Mouse (Mus musculus): ENCODE data around the gene Ubald1. TPM values are rescaled to one million over a fixed set of nuclear protein-coding genes. Genes with fewer than 3 reads are reported as not detected.

Ubald1 gene
- 22.9 and 24.9 TPM in 2 replicates for polyA plus RNA-seq (2015; fragmentation: Nextera tagmentation; extraction: Ambion mirVana)

DNA sequence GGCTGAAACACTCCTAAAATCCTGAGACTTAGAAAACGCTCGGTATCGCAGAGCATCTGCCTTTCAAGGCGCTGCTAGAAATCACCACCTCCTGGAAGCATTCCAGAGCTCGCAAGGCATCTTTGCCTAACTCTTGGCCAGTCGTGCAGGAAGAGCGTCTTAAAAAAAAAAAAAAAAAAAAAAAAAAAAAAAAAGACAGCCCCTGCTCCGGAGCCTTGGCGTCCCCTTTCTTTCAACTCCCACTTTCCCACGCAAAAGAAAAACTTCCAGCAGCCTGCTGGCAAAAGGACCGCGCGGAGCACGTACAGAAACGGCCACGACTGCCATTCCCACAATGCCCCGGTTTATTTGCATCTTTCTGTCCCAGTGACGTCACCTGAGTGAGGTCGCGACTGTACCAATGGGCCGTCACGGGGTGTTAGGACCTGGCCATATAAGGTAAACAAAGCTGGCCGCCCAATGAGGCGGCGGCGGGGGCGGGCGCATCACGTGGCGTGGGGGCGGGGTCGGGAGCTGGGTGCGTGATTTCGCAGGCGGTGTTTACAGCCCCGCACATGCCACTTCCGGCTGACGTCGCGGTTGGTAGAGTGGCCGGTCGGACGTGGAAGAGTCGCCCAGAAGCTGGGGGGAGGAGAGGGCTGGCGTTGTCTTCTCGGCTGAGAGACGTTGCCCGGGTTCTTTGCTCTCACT is at the start of gene Ubald1:
Gene Ubald1, minus strand, starts transcription at position 180 of the 690 bp plus-strand sequence.
- Histone ChIP-seq H3K4me3 (ENCODE audit: low read depth, low read length) (peak within 1 kb of the TSS; percentile 87), H3K9ac (ENCODE audit: low read depth, low read length) (peak within 1 kb of the TSS; percentile 87), H3K27me3 (replicated peaks; ENCODE audit: control insufficient read depth, insufficient read depth, low read length) (no peaks in the 10 kb centered on the region), H3K36me3 (ENCODE audit: control insufficient read depth, insufficient read depth) (peaks cover 13% of the 10 kb centered on the region; the same call in 1 of the 2 replicates), H3K4me2 (replicated peaks; ENCODE audit: low read depth) (peak within 1 kb of the TSS; percentile 74), H3K27ac (ENCODE audit: low read depth, low read length) (peak within 1 kb of the TSS; percentile 97), H3K4me1 (replicated peaks; ENCODE audit: control insufficient read depth, insufficient read depth, low read length) (peaks cover 8% of the 10 kb centered on the region), H3K9me3 (ENCODE audit: control insufficient read depth) (no peaks in the 10 kb centered on the region)
- peak; percentile 81 for ATAC-seq
- no peak for TF ChIP-seq CTCF (IDR thresholded peaks at IDR 0.05; ENCODE audit: low read depth)
- WGBS: under 1% methylated on average over 48 of the region's 48 CpGs

DNA sequence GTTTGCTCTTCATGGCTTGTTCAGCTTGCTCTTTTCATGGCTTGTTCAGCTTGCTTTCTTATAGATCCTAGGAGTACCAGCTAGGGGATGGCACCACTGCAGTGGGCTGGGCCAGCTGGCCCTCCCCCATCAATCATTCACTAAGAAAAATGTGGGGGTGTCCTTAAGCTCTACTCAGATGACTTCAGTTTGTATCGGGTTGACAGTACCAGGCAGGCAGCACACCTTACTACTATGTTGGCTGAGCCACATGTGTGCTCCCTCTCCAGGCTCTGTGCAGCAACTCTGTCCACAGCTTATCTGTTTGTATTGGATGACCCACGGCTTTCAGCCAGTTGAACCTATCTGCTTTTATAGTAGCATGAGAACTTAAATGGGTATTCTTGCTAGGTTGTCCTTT is 48.4 kb upstream of the Ubald1 start:
- H3K4me3 ChIP-seq (ENCODE audit: low read depth, low read length): no peak overlapping the region
- no peaks in the 10 kb centered on the region for H3K9me3 ChIP-seq (ENCODE audit: control insufficient read depth)
- H3K4me2 ChIP-seq (replicated peaks; ENCODE audit: low read depth): no peak overlapping the region
- peaks cover 91% of the 10 kb centered on the region for H3K36me3 ChIP-seq (ENCODE audit: control insufficient read depth, insufficient read depth)
- no peaks in the 10 kb centered on the region for H3K27me3 ChIP-seq (replicated peaks; ENCODE audit: control insufficient read depth, insufficient read depth, low read length)
- H3K9ac ChIP-seq (ENCODE audit: low read depth, low read length): no peak overlapping the region
- no peak overlapping the region for H3K27ac ChIP-seq (ENCODE audit: low read depth, low read length)
- ATAC-seq: no peak
- no peak for TF ChIP-seq CTCF (IDR thresholded peaks at IDR 0.05; ENCODE audit: low read depth)
- H3K4me1 ChIP-seq (replicated peaks; ENCODE audit: control insufficient read depth, insufficient read depth, low read length): 0 out of 2 replicates have a peak, but pooled peaks cover 2% of the 10 kb centered on the region
- 67% methylated on average over 2 of the region's 2 CpGs for WGBS

DNA sequence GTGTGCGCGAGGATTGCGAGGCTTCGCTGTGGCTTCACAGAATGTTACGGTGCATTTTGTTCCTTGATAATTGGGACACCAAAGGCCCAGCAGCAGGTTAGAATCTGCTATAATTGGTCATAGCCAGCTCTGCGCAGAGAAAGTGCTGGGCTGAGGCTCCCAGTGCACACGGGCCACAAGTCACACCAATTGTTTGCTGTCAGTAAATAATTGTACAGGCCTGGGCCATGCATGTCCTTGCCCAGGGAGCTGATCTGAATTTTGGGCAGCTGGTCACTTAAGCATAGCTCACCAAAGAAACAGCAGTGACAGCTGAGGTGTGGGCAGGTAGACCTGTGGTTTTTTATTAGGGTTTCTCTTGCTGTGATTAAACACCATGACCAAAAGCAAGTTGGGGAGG is 47.9 kb upstream of the Ubald1 start:
- ATAC-seq: no peak
- no peak overlapping the region for H3K9ac ChIP-seq (ENCODE audit: low read depth, low read length)
- no peak for TF ChIP-seq CTCF (IDR thresholded peaks at IDR 0.05; ENCODE audit: low read depth)
- H3K27ac ChIP-seq (ENCODE audit: low read depth, low read length): no peak overlapping the region
- no peaks in the 10 kb centered on the region for H3K27me3 ChIP-seq (replicated peaks; ENCODE audit: control insufficient read depth, insufficient read depth, low read length)
- WGBS: 86% methylated on average over 7 of the region's 7 CpGs
- no peaks in the 10 kb centered on the region for H3K9me3 ChIP-seq (ENCODE audit: control insufficient read depth)
- H3K4me2 ChIP-seq (replicated peaks; ENCODE audit: low read depth): no peak overlapping the region
- H3K4me1 ChIP-seq (replicated peaks; ENCODE audit: control insufficient read depth, insufficient read depth, low read length): 0 out of 2 replicates have a peak, but pooled peaks cover 2% of the 10 kb centered on the region
- H3K36me3 ChIP-seq (ENCODE audit: control insufficient read depth, insufficient read depth): peaks cover 93% of the 10 kb centered on the region
- no peak overlapping the region for H3K4me3 ChIP-seq (ENCODE audit: low read depth, low read length)

DNA sequence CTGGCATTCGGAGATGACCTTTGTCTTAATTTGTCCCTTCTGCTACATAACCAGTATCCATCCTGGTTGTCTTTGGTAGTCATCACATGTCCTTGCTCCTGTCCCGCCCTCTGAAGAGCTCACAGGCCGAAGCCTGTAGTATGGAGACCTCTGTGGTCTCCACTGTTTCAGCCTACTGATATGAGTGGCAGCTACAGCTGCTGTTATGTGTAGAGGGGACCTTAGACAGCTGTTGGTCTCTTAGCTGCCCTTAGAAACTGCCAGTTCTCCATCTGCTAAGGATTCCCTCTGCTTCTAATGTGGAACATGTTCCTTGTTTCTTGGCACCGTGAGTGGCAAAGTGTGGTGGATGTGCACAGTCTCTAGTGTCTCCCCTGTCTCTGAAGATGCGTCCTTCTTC is 43.9 kb upstream of the Ubald1 start:
- TF ChIP-seq CTCF (IDR thresholded peaks at IDR 0.05; ENCODE audit: low read depth): no peak
- H3K4me2 ChIP-seq (replicated peaks; ENCODE audit: low read depth): no peak overlapping the region
- ATAC-seq: no peak
- no peak overlapping the region for H3K9ac ChIP-seq (ENCODE audit: low read depth, low read length)
- H3K27ac ChIP-seq (ENCODE audit: low read depth, low read length): no peak overlapping the region
- H3K27me3 ChIP-seq (replicated peaks; ENCODE audit: control insufficient read depth, insufficient read depth, low read length): no peaks in the 10 kb centered on the region
- no peak overlapping the region for H3K4me3 ChIP-seq (ENCODE audit: low read depth, low read length)
- no peaks in the 10 kb centered on the region for H3K9me3 ChIP-seq (ENCODE audit: control insufficient read depth)
- WGBS: 90% methylated on average over 5 of the region's 5 CpGs
- peaks cover 92% of the 10 kb centered on the region for H3K36me3 ChIP-seq (ENCODE audit: control insufficient read depth, insufficient read depth)
- no peaks in the 10 kb centered on the region for H3K4me1 ChIP-seq (replicated peaks; ENCODE audit: control insufficient read depth, insufficient read depth, low read length)

DNA sequence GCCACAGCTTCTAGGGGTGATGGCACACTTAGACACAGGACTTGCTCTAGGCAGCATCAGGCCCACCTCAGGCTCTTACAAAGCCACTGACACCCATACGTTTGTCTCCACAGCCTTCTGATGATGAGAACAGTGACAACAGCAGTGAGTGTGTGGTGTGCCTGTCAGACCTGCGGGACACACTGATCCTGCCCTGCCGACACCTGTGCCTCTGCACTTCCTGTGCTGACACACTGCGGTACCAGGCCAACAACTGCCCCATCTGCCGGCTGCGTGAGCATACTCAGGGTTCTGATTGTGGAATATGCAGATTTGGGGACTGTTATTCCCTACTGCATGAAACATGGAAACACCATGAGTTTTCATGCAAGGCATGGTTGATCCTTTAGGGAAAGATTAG is 42.4 kb upstream of the Ubald1 start:
- WGBS: 95% methylated on average over 6 of the region's 6 CpGs

DNA sequence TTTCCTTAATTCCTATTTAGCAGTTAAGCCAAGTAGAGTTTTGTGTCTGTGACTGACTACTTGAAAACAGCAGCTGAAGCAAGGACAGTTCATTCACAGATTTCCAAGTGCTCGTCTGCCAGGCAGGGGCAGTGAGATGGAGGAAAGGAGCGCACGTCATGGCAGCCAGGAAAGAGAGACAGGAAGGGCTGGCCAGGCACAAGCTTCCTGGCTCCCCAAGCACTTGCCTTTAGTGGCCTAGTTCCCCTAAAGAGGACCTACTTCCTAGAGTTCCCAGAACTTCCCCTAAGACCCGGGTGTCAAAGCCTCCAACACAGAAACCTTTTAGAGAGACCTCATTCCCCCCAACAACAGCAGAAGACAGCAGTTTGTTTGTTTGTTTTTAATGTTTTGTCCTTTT is 40.4 kb upstream of the Ubald1 start:
- WGBS: 71% methylated on average over 4 of the region's 4 CpGs
- Histone ChIP-seq H3K27ac (ENCODE audit: low read depth, low read length) (no peak overlapping the region), H3K4me3 (ENCODE audit: low read depth, low read length) (no peak overlapping the region), H3K4me2 (replicated peaks; ENCODE audit: low read depth) (no peak overlapping the region), H3K9me3 (ENCODE audit: control insufficient read depth) (no peaks in the 10 kb centered on the region), H3K9ac (ENCODE audit: low read depth, low read length) (no peak overlapping the region), H3K27me3 (replicated peaks; ENCODE audit: control insufficient read depth, insufficient read depth, low read length) (no peaks in the 10 kb centered on the region), H3K36me3 (ENCODE audit: control insufficient read depth, insufficient read depth) (peaks cover 73% of the 10 kb centered on the region), H3K4me1 (replicated peaks; ENCODE audit: control insufficient read depth, insufficient read depth, low read length) (no peaks in the 10 kb centered on the region)
- no peak for ATAC-seq
- TF ChIP-seq CTCF (IDR thresholded peaks at IDR 0.05; ENCODE audit: low read depth): no peak

More for the DNA sequence above, 42.4 kb upstream of the Ubald1 start:
- no peak overlapping the region for H3K4me2 ChIP-seq (replicated peaks; ENCODE audit: low read depth)
- no peak overlapping the region for H3K9ac ChIP-seq (ENCODE audit: low read depth, low read length)
- peaks cover 79% of the 10 kb centered on the region for H3K36me3 ChIP-seq (ENCODE audit: control insufficient read depth, insufficient read depth)
- no peak overlapping the region for H3K27ac ChIP-seq (ENCODE audit: low read depth, low read length)
- no peak overlapping the region for H3K4me3 ChIP-seq (ENCODE audit: low read depth, low read length)
- H3K4me1 ChIP-seq (replicated peaks; ENCODE audit: control insufficient read depth, insufficient read depth, low read length): no peaks in the 10 kb centered on the region
- no peaks in the 10 kb centered on the region for H3K9me3 ChIP-seq (ENCODE audit: control insufficient read depth)
- no peaks in the 10 kb centered on the region for H3K27me3 ChIP-seq (replicated peaks; ENCODE audit: control insufficient read depth, insufficient read depth, low read length)
- TF ChIP-seq CTCF (IDR thresholded peaks at IDR 0.05; ENCODE audit: low read depth): no peak
- no peak for ATAC-seq
